In genomic region chrX:42290215-42290614, GRCm38 (mm10) we compare ENCODE assay signal across 29 mouse cellular contexts.
DNase-seq lines count a peak whose midpoint lies in the region; ATAC-seq and TF ChIP-seq lines count a peak whose summit lies in the region.
"Had no signal": no experiment of that assay in that cellular context is flagged by ENCODE, and none has a peak within 500 bp of the region (broad histone marks: within the 10 kb centered on the region; RNA-seq: fewer than 3 reads in every experiment).

No protein-coding gene starts in this region.

- H3K4me2 ChIP-seq in heart, embryonic 11.5 days, result no peak overlapping the region
- peak overlapping the region; percentile 7; the same call in 1 of the 2 replicates for H3K4me2 ChIP-seq in heart, embryonic 14.5 days (ENCODE audit: low read length)
- no peak overlapping the region for H3K4me2 ChIP-seq in heart, postnatal 0 days (ENCODE audit: low read depth, low read length)
- H3K4me2 ChIP-seq: embryonic facial prominence, embryonic 12.5 days; embryonic facial prominence, embryonic 15.5 days; hindbrain, embryonic 13.5 days; intestine, embryonic 15.5 days; kidney, embryonic 15.5 days had no signal

- H3K36me3 ChIP-seq in heart, embryonic 11.5 days (ENCODE audit: control insufficient read depth, insufficient read depth, low read length), result no peaks in the 10 kb centered on the region
- no peaks in the 10 kb centered on the region for H3K36me3 ChIP-seq in heart, embryonic 10.5 days
- H3K36me3 ChIP-seq in heart, embryonic 14.5 days (ENCODE audit: control insufficient read depth, insufficient read depth, low read length), result no peaks in the 10 kb centered on the region
- H3K36me3 ChIP-seq in heart, postnatal 0 days (replicated peaks; ENCODE audit: control insufficient read depth, insufficient read depth, low read length), result no peaks in the 10 kb centered on the region
- H3K36me3 ChIP-seq: embryonic facial prominence, embryonic 12.5 days; embryonic facial prominence, embryonic 15.5 days; hindbrain, embryonic 10.5 days; hindbrain, embryonic 13.5 days; intestine, embryonic 15.5 days; kidney, embryonic 15.5 days had no signal

- 43% methylated on average over 3 of the region's 3 CpGs for WGBS in heart, embryonic 11.5 days (ENCODE audit: insufficient replicate concordance)
- 36% methylated on average over 3 of the region's 3 CpGs for WGBS in heart, embryonic 10.5 days
- WGBS in heart, embryonic 14.5 days, result 26% methylated on average over 3 of the region's 3 CpGs
- 34% methylated on average over 3 of the region's 3 CpGs for WGBS in heart, postnatal 0 days

- intact Hi-C loops in heart, postnatal 25 days (cut with DNase I), result no loop called here

- no peaks in the 10 kb centered on the region for H3K4me1 ChIP-seq in heart, embryonic 11.5 days (ENCODE audit: control insufficient read depth, insufficient read depth, low read length)
- no peaks in the 10 kb centered on the region for H3K4me1 ChIP-seq in heart, embryonic 10.5 days
- no peaks in the 10 kb centered on the region for H3K4me1 ChIP-seq in heart, embryonic 14.5 days (ENCODE audit: control insufficient read depth in 2 of 2, insufficient read depth in 2 of 2, low read length in 2 of 2)
- no peaks in the 10 kb centered on the region for H3K4me1 ChIP-seq in heart, postnatal 0 days (ENCODE audit: control insufficient read depth, insufficient read depth)
- H3K4me1 ChIP-seq: embryonic facial prominence, embryonic 12.5 days; embryonic facial prominence, embryonic 15.5 days; hindbrain, embryonic 10.5 days; hindbrain, embryonic 13.5 days; intestine, embryonic 15.5 days; kidney, embryonic 15.5 days had no signal

- H3K27me3 ChIP-seq in heart, embryonic 11.5 days (ENCODE audit: control insufficient read depth, insufficient read depth, low read length), result no peaks in the 10 kb centered on the region
- H3K27me3 ChIP-seq in heart, embryonic 10.5 days (ENCODE audit: insufficient read depth, poor library complexity, severe bottlenecking), result no peaks in the 10 kb centered on the region
- no peaks in the 10 kb centered on the region for H3K27me3 ChIP-seq in heart, embryonic 14.5 days (ENCODE audit: control insufficient read depth, insufficient read depth, low read length)
- H3K27me3 ChIP-seq in heart, postnatal 0 days (ENCODE audit: control insufficient read depth, insufficient read depth, low read length), result no peaks in the 10 kb centered on the region
- H3K27me3 ChIP-seq: CH12.LX; embryonic facial prominence, embryonic 12.5 days; embryonic facial prominence, embryonic 15.5 days; hindbrain, embryonic 13.5 days; intestine, embryonic 15.5 days; kidney, embryonic 15.5 days had no signal

- no peak for TF ChIP-seq EP300 in heart, postnatal 0 days (IDR thresholded peaks at IDR 0.05; ENCODE audit: low read depth)

- DNase-seq in heart, embryonic 10.5 days (ENCODE audit: low spot score), result no peak
- DNase-seq in heart, postnatal 25 days (ENCODE audit: low spot score), result no peak
- DNase-seq in heart, postnatal 0 days (ENCODE audit: low spot score), result peak; percentile 12
- no peak for DNase-seq in heart, adult 8-10 months (ENCODE audit: low spot score)
- DNase-seq: adrenal gland, adult 2 months; adrenal gland, postnatal 14 days; B cell, adult 2 months; cerebellum, adult 11 months; cerebellum, adult 2 months; cerebellum, adult 9-11 months; cerebellum, postnatal 25 days; forebrain, postnatal 0 days; gastrocnemius, adult 2 months; gastrocnemius, postnatal 14 days; heart, adult 2 months; kidney, adult 11 months; kidney, adult 8-10 months had no signal

- H3K9me3 ChIP-seq in heart, embryonic 11.5 days (replicated peaks; ENCODE audit: control insufficient read depth, low read length), result no peaks in the 10 kb centered on the region
- no peaks in the 10 kb centered on the region for H3K9me3 ChIP-seq in heart, embryonic 10.5 days
- H3K9me3 ChIP-seq in heart, embryonic 14.5 days (ENCODE audit: control insufficient read depth, low read length), result no peaks in the 10 kb centered on the region
- no peaks in the 10 kb centered on the region for H3K9me3 ChIP-seq in heart, postnatal 0 days (replicated peaks; ENCODE audit: control insufficient read depth, low read length)
- H3K9me3 ChIP-seq: embryonic facial prominence, embryonic 12.5 days; embryonic facial prominence, embryonic 15.5 days; G1E; hindbrain, embryonic 10.5 days; hindbrain, embryonic 13.5 days; intestine, embryonic 15.5 days; kidney, embryonic 15.5 days had no signal

- no peak overlapping the region for H3K4me3 ChIP-seq in heart, embryonic 11.5 days (ENCODE audit: low read depth, low read length)
- no peak overlapping the region for H3K4me3 ChIP-seq in heart, embryonic 10.5 days
- no peak overlapping the region for H3K4me3 ChIP-seq in heart, embryonic 14.5 days (ENCODE audit: control insufficient read depth in 1 of 2, insufficient read depth in 1 of 2, low read depth in 1 of 2, low read length in 2 of 2)
- H3K4me3 ChIP-seq in heart, postnatal 0 days (ENCODE audit: low read depth, low read length), result no peak overlapping the region
- H3K4me3 ChIP-seq: embryonic facial prominence, embryonic 12.5 days; embryonic facial prominence, embryonic 15.5 days; gastrocnemius, adult 2 months; heart, adult 2 months; hindbrain, embryonic 10.5 days; hindbrain, embryonic 13.5 days; intestine, embryonic 15.5 days; kidney, embryonic 15.5 days had no signal

- ATAC-seq in heart, embryonic 11.5 days (replicated peaks; ENCODE audit: insufficient number of reproducible peaks, low FRiP score, low TSS enrichment), result no peak
- peak; percentile 21; the same call in 1 of the 2 replicates for ATAC-seq in heart, embryonic 14.5 days (ENCODE audit: insufficient number of reproducible peaks, insufficient read depth, low FRiP score, low read depth)
- peak; percentile 70 for ATAC-seq in heart, postnatal 0 days (ENCODE audit: insufficient read depth, low read depth)
- ATAC-seq: forebrain, embryonic 14.5 days; forebrain, postnatal 0 days; hindbrain, embryonic 16.5 days; intestine, embryonic 15.5 days had no signal

- no peak overlapping the region for H3K9ac ChIP-seq in heart, embryonic 11.5 days (ENCODE audit: low read depth, low read length)
- no peak overlapping the region for H3K9ac ChIP-seq in heart, embryonic 14.5 days (ENCODE audit: low read length)
- no peak overlapping the region for H3K9ac ChIP-seq in heart, postnatal 0 days (replicated peaks; ENCODE audit: low read depth, low read length)
- H3K9ac ChIP-seq: embryonic facial prominence, embryonic 12.5 days; embryonic facial prominence, embryonic 15.5 days; forebrain, postnatal 0 days; hindbrain, embryonic 13.5 days; intestine, embryonic 15.5 days; kidney, embryonic 15.5 days had no signal

- 0 out of 2 replicates have a peak overlapping the region, but pooled peaks have one; percentile 5 for H3K27ac ChIP-seq in heart, embryonic 11.5 days (ENCODE audit: low read depth, low read length)
- no peak overlapping the region for H3K27ac ChIP-seq in heart, embryonic 10.5 days
- H3K27ac ChIP-seq in heart, embryonic 14.5 days (replicated peaks in 1 of 2; ENCODE audit: control insufficient read depth in 1 of 2, insufficient read depth in 1 of 2, low read depth in 2 of 2, low read length in 2 of 2), result peak overlapping the region; percentile 35 to 60; a peak in 1 of 4 replicates
- H3K27ac ChIP-seq in heart, postnatal 0 days (ENCODE audit: low read depth), result peak overlapping the region; percentile 9; the same call in 1 of the 2 replicates
- H3K27ac ChIP-seq: embryonic facial prominence, embryonic 12.5 days; embryonic facial prominence, embryonic 15.5 days; gastrocnemius, adult 2 months; heart, adult 2 months; hindbrain, embryonic 10.5 days; hindbrain, embryonic 13.5 days; intestine, embryonic 15.5 days; kidney, embryonic 15.5 days had no signal

- no peak for TF ChIP-seq CTCF in heart, postnatal 0 days (IDR thresholded peaks at IDR 0.05; ENCODE audit: low read depth)
